Mouse (Mus musculus) lung, postnatal 36 days (tissue): Measurements from ENCODE around the gene Cd79b.
"Not testable (repeated sequence)": the region's sequence is repeated elsewhere in the genome, so short reads cannot be mapped to it uniquely, and the experiment has no call there.

ENCODE experiments used
- DNase-seq: peaks from one replicate; pipeline ENCODE4 v3.0.0; 2022; ENCODE audit warnings: mixed read lengths

The Cd79b gene

DNA sequence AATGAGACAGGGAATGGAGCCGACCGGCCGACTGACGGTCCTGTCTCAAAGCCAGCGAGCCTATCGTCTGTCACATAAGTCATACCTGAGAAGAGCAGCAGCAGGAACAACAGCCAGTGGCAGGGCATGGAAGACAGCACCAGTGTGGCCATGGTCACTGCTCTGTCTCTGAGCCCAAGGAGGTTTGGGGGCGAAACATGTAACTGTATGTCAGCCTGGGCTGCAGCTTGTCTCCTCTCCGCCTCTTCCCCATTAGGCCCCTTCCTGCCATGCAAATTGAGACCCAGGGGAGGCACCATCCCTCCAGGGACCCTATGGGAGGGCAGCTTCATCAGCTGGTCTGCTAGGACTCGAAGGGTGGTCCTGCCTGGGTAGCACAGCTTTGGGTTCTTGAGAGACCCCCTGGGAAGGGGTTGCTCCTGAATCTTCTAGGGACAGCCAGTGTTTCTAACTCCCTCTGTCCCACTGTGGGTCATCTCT, at the start of gene Cd79b:
Gene Cd79b, minus strand, starts transcription at position 430 of the 480 bp plus-strand sequence.
- DNase-seq, result peak; percentile 33

GRCm38 (mm10) chr11:106359350-106359749, 44.8 kb upstream of the Cd79b start:
- DNase-seq, result peak; percentile 37

GRCm38 (mm10) chr11:106355382-106356128, 41.0 kb upstream of the Cd79b start:
- DNase-seq, result peak; percentile 23

DNA sequence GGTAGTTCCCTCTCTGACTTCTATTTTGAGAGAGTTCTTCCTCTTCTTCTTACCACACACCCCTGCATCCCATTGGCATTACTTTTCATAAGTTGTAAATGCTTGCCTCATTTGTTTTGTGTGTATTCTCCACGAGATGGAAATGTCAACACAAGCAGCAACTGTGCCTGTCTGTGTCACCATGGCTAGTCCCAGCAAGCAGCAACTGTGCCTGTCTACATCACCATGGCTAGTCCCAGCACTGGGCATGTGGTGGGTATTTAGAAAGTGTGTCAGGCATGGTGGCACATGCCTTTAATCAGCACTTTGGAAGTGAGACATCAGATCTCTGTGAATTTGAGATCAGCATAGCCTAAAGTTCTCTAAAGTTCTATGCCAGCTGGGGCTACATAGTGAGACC, 39.6 kb upstream of the Cd79b start:
- DNase-seq, result no peak

DNA sequence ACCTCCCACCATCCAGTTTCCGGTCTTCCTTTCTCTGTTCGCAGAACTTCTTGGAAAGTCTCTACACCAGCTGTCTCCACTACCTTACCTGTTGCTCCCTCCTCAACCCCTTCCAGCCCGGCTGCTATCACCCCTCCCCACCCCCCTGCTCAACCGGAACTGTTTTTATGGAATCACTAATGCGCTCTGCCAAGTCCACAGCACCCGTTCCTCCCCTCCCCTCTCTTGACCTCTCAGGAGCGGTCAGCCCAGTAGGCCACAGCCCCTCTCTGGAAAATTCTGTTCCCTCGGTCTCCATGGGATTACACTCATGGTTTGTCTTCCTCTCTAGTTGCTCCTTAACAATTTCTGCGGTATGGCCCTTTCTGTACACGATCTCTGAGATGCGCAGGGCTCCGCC, 38.6 kb upstream of the Cd79b start, which contains the start of gene Scn4a:
Gene Scn4a, minus strand, starts transcription at position 101 of the 400 bp plus-strand sequence.
- no peak for DNase-seq

GRCm38 (mm10) chr11:106351941-106352340, 37.4 kb upstream of the Cd79b start:
- DNase-seq, result no peak

DNA sequence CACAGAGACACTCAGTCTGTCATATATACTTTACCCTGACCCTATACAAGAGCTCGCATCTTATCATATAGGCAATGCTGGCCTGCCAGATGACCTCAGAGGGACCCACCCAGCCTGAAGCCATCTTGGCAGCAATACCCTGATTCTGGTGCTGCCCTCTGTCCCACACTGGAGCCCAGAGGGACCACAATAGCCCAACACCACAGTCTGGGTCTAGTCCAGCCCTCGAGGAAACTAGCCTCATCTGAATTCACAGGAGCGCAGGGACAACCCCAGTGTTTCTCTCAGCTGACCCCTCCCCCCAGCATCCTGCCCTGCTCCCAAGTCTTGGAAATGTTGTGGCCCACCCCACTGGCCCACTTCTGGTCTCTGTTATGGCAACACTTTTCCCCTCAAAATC, 36.7 kb upstream of the Cd79b start:
- DNase-seq, result no peak

- DNase-seq, result peak; percentile 36
Measured at GRCm38 (mm10) chr11:106350853-106351252, 36.3 kb upstream of the Cd79b start.

GRCm38 (mm10) chr11:106349772-106350171, 35.2 kb upstream of the Cd79b start:
- DNase-seq, result no peak

DNA sequence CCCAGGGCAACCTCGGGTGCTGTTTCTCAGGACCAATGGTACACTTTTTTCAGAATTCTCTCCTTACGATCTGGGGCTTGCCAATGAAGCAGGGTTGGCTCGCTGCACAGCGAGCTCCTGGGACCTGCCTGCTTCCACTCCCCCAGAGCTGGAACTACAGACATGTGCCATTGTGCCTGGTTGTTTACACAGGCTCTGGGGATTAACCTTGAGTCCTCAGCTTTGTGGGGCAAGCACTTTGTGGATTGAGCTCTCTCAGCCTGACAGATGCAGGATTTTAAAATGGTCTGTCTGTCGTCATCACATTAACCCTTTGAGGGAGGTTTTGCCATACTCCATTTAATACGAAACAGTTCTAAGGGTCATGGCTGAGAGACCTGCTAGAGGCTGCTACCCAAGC, 30.3 kb upstream of the Cd79b start:
- no peak for DNase-seq

GRCm38 (mm10) chr11:106340990-106341520, 26.5 kb upstream of the Cd79b start:
- DNase-seq, result no peak

DNA sequence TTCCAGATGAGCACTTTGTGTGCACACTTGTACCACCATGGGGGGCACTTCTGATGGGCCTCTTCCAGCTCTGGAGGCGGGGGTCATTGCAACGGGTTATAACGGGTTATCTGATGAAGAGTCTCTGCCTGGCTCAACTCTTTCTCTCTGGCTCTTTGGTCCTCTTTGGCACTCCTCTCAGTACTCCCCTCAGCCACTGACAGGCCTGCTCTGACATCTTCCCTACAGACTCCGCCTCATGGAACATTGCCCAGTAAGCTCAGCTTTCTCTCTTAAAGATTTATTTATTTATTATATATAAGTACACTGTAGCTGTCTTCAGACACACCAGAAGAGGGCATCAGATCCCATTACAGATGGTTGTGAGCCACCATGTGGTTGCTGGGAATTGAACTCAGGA, 24.8 kb upstream of the Cd79b start:
- not testable (repeated sequence) for DNase-seq

DNA sequence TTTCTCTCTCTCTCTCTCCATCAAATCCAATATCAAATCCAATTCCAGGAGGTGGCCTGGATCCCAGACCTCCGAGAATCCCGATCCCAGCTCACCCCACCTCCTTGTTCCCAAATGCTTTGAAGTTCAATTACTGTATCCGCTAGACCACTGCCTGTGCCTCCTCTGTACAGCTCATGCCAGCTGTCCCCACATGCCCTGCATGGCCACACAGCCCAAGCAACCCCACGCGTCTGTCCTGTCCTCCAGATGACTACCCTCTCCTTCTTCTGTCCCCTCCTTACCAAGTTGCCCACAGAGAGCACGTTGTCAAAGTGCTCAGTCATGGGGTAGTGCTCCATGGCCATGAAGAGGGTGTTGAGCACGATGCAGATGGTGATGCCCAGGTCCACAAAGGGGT, 24.3 kb upstream of the Cd79b start:
- no peak for DNase-seq

- no peak for DNase-seq
Measured at GRCm38 (mm10) chr11:106338029-106338428, 23.5 kb upstream of the Cd79b start.

- no peak for DNase-seq
Measured at GRCm38 (mm10) chr11:106334066-106334465, 19.5 kb upstream of the Cd79b start.

DNA sequence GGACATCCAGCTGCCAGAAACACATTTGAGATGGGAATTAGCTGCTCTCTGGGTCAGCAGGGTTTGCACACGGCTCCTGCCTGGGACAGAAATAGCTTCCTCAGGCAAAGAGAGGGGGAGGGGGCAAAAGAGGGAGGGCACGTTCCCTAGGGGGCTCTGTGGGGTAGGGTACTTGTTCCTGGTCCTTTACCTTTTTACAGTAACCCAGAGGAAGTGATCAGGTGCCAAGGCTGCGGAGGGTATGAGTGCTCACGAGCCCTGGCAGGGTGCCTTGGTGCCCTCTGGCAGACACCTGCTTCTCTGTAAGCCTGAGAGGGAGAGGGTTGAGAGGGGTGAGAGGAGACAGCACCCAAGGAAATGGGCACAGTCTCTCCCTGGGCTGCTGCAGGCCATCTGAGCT, 17.9 kb upstream of the Cd79b start:
- DNase-seq, result peak; percentile 35

- peak; percentile 83 for DNase-seq
Measured at GRCm38 (mm10) chr11:106329682-106330081, 15.1 kb upstream of the Cd79b start.

GRCm38 (mm10) chr11:106329128-106329527, 14.6 kb upstream of the Cd79b start:
- peak; percentile 40 for DNase-seq

DNA sequence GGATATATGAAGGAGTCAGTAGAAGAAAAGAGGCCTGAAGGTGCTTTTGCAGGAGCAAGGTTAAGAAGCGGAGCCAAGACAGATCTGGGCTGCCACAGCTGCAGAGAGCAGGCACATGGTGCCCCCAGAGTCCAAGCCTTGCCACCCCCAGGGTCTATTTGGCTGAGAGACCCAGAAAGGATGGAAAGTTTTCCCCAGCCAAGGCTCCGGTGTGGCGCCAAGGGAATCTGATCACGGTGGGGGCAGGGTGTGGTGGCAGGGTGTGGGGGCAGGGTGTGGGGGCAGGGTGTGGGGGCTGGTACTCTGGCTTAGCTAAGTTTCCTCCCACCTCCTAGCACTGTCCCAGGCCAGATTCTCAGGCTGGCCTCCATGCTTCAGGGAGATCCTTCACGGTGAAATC, 14.0 kb upstream of the Cd79b start:
- DNase-seq, result no peak

DNA sequence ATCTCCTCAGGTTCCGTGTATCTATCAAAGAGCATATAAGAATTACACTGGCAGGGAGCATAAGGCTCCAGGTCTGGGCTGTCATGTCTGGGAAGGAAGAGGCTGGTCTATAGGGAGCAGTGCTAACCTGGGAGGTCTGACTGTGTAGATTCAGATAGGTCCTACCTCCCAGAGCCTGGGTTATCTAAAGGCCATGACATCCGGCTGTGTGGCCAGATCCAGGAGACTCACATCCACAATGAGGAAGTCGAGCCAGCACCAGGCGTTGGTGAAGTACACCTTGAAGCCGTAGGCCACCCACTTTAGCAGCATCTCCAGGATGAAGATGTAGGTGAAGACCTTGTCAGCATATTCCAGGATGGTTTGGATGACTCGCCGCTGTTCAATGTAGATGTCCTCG, 11.9 kb upstream of the Cd79b start:
- DNase-seq, result no peak

- peak; percentile 89 for DNase-seq
Measured at GRCm38 (mm10) chr11:106325566-106326206, 11.1 kb upstream of the Cd79b start.

DNA sequence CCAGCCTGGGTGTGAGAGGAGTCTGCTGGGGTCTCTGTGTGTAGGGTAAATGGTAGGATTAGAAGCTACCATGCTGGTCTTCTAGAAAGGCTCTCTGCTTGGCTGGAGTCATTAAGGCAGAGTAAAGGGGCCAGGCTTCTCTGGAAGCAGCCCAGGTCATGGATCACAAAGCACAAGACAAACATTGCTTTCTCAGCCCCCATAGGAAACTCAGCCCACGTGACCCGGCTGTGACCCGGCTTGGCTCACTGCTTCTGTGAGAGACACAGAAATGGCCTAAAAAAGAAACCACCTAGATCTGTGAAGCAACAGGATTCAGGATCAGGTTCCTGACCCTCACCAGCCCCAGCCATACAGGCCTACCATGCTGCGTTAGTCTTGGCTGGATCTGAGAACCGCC, 10.3 kb upstream of the Cd79b start:
- peak; percentile 51 for DNase-seq

DNA sequence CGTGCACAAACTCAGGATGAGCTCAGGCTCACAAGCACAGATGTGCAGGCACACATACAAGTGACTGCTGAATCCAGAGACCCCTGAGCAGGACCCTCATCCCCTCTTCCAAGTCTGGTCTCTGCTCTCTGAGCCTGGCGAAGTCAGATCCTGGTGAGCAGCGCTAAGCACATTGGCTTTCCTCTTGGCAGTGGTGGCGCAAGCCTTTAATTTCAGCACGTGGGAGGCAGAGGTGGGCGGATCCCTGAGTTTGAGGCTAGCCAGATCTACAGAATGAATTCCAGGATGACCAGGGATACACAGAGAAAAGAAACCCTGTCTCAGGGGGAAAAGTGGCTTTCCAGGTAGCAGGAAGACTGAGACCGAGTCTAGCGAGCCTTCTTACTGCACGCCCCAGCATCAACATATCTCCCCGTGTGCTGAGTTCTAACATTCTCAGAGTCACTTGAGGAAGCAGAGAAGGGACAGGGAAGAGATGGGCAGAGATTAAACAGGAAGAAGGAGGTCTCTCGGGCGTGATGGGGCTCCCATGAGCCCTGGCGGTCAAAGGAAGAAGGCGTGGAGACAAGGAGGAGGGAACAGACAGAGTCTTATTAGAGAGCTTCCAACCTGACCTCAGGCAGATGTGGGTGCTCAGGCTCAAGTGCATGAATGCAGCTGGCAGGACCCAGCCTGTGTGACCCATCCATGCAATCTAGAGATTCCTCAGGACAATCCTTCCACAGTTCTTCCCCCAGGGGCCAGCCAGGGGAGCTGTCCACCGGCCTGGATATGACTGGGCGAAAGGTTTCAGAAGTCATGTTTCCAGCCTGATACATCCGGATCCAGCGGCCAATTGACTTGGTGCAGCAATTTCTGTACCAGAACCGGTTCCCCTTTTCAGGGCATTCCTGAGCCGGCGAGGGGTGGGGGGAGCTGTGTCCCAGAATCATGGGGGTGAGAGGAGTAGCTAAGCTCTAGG, 4.1 kb upstream of the Cd79b start:
- DNase-seq, result peak; percentile 54
